Mouse (Mus musculus): Measurements from ENCODE around the gene Il22ra1.

DNA sequence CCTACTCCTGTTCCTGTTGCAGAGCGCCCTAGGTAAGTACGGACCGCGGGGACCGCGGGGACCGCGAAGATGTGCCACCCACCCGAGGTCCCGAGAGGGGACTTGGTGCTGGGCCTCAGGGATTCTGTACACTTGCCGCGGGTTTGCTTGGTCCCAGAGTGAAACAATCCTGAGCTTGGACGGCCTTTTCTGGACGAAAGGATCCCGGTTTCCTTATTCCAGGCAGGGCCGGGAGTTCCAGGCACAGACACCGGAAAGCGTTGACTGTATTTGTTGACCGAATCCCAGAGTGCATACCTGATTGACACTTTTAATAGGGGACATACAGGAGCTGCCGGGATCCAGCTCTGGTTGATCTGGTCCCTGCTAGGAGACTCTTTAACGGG, 41.4 kb upstream of the Il22ra1 start:
- no peak for TF ChIP-seq POLR2A (IDR thresholded peaks at IDR 0.05; ENCODE audit: low read depth, low read length)
- TF ChIP-seq CTCF (IDR thresholded peaks at IDR 0.05; ENCODE audit: extremely low read depth, insufficient read length, insufficient replicate concordance, low read depth, low read length): 0 out of 2 replicates have a peak, but pooled peaks have one; percentile 8
